Mouse (Mus musculus): ENCODE results near the gene Serpina1a. TPM values are rescaled to one million over a fixed set of nuclear protein-coding genes. Genes with fewer than 3 reads are reported as not detected.
"Not testable (repeated sequence)": the region's sequence is repeated elsewhere in the genome, so short reads cannot be mapped to it uniquely, and the experiment has no call there.

The Serpina1a gene
- total RNA-seq (2021) = not detected
- long read RNA-seq, experiment 1 = 0 reads
- long read RNA-seq, experiment 2, partial matches to known transcripts = 0 of 1 reads
- long read RNA-seq, experiment 2, other reads (novel, unspliced or antisense) = 0 of 1 reads

DNA sequence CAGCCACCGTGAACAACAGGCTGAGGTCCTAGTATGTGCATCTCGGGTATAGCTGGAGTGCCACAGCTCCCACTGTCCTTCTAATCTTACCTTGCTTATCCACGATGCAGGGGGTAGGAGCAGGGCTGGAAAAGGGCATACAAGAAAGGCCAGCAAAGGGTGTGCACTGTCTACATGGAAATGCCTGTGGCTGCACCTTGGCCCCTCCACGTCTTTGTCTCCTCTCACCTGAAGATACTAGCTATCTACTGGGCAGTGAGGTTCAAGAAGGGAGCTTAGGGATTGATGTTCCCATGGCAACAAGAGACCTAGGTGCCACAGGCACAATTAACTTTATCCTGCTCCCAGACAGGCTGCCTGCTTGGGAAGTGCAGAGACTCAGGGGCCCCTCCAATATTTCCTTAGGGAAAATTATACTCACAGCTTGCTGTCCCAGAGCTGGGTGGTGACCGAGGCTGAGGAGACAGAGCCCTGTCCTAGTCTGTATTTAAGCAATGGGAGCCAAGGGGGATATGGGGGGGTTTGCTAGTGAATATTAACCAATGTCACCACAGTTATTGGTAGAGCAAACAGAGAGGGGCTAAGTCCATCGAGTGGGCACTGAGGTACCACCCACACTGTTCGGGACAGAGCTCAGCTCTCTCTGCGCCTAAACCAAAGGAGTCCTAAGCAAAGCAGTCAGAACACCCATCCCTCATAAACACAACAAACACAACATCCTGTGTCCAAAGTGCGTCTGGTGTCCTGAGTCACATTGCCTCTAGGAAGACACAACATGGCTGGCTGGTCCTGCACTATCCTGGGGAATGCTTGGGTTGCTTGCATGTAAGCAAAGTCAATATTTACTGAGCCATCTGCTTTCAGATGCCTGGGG is at the start of gene Serpina1a:
Serpina1a (minus strand) TSS at position 462 of the 874 bp plus-strand sequence.
- DNase-seq; intact Hi-C loops (cut with DNase I; ENCODE audit: low total_unique reads): not testable (repeated sequence)

DNA sequence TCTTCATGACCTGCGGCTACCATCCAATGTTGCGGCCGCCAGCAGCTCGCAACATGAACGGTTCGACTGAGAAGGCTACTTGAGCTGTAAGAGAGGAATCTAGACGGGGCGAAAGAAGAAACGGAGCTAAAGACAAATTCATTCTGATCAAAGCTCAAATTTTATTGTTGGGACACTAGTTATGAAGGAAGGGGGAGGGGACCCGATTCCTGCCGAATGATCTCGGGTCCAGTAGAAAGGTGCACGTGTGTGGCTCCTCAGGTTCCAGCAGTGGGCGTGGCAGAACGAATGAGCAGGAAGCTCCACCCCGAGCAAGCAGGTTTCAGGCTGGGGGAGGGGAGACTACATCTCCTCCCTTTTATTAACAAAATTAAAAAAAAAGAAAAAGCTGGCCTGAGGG is 45.8 kb upstream of the Serpina1a start:
- DNase-seq; intact Hi-C loops (cut with DNase I; ENCODE audit: low total_unique reads): not testable (repeated sequence)

DNA sequence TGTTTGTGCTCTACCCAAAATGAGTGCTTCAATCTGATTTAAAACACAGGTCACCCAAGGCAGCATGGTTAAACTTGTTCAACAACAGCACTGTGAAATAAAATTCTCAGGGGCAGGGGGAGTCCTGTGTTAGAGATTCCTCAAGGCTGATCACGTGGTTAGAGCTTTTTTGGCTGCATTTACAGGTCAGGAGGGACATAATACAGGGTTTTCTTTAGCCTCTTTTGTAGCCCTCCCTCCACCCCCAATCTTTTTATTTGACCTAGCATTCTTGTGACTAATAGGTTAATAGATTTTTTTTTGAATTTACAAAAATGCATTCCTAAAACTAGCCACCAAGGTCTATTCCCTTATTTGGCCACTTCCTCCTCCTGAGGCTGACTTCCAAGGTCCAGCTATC is 44.4 kb upstream of the Serpina1a start:
- intact Hi-C loops (cut with DNase I; ENCODE audit: low total_unique reads); DNase-seq: not testable (repeated sequence)

DNA sequence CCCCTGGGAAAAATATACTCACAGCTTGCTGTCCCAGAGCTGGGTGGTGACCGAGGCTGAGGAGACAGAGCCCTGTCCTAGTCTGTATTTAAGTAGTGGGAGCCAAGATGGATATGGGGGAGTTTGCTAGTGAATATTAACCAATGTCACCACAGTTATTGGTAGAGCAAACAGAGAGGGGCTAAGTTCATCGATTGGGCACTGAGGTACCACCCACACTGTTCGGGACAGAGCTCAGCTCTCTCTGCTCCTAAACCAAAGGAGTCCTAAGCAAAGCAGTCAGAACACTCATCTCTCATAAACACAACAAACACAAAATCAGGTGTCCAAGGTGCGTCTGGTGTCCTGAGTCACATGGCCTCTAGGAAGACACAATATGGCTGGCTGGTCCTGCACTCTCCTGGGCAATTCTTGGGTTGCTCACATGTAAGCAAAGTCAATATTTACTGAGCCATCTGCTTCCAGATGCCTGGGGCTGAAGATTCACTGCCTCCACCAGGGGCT is 41.5 kb upstream of the Serpina1a start, which contains the start of gene Serpina1c:
Serpina1c (minus strand) TSS at position 51 of the 504 bp plus-strand sequence.
- DNase-seq; intact Hi-C loops (cut with DNase I; ENCODE audit: low total_unique reads): not testable (repeated sequence)

DNA sequence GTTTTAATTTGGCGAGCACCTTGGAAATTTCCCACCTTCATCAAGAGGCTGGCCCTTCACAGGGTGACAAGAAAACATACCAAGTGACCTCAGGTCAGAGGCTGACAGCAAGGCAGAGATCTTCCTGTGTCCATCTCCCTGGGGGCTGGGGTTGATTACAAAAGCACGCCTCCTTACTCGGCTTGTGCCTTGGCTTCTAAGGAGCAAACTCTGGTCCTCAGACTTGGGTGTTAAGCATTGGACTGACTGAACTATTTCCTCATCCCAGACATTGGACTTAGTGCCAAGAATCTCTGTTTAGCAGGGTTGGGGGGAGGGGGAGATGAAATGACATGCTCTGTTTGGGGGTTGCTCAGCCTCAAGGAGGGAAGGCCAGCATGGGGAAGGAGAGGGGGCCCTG is 38.6 kb upstream of the Serpina1a start:
- intact Hi-C loops (cut with DNase I; ENCODE audit: low total_unique reads); DNase-seq: not testable (repeated sequence)

DNA sequence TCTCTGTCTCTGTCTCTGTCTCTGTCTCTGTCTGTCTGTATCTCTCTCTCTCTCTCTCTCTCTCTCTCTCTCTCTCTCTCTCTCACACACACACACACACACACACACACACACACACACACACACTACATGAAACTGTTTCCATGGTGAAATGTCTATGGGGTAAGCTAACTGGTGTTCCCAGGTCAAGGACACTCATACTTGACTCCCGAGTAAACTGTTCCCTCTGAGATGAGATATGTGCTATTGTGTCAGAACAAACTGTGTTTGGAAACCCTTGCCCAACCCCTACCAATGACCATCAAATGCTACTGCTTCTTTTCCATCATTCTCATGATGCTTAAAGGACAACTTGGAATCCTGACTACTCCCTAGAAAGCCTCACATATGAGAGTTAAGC is 3.5 kb upstream of the Serpina1a start:
- DNase-seq; intact Hi-C loops (cut with DNase I; ENCODE audit: low total_unique reads): not testable (repeated sequence)

DNA sequence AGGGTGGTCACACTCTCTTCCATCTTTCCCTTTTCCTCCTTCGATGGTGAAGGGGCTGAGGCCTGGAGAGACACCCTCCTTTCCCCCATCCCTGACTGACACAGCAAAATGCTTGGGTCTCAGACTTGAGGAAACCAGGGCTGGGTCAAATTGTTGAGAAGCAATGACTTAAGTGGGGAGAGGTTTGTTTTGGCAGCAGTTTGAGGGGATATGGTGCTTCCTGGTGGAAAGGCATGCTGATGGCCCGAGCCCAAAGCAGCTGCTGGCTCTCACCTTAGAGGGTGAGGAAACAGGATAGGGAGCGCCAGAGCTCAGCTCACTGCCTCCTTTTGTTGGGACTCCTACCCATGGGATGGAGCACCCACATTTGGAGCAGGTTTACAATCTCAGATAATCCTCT is 2.4 kb downstream of the Serpina1a start:
- no peak for DNase-seq
- intact Hi-C loops (cut with DNase I; ENCODE audit: low total_unique reads) = no loop called here

DNA sequence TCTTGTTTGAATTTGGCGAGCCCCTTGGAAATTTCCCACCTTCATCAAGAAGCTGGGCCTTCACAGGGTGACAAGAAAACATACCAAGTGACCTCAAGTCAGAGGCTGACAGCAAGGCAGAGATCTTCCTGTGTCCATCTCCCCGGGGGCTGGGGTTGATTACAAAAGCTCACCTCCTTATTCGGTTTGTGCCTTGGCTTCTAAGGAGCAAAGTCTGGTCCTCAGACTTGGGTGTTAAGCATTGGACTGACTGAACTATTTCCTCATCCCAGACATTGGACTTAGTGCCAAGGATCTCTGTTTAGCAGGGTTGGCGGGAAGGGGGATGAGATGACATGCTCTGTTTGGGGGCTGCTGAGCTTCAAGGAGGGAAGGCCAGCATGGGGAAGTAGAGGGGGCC is 2.8 kb downstream of the Serpina1a start:
- DNase-seq; intact Hi-C loops (cut with DNase I; ENCODE audit: low total_unique reads): not testable (repeated sequence)

DNA sequence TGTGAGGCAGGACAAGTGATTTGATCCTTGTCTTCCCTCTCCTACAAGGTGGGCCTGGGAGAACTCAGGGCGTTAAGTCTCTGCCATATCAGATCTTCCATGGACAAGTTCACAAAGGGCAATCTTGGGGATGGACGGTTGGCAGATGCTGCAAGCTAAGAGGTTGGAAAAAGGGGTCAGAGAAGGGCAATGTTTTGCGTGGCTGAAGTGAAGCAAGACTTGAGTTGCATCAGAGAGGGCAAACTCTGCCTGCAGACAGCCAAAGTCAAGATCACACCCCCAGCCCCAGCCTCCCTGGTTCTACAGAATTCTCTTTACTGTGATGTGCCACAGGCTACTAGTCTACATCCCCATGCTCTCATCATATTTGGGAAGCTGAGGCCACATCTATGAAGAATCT is 3.8 kb downstream of the Serpina1a start:
- intact Hi-C loops (cut with DNase I; ENCODE audit: low total_unique reads); DNase-seq: not testable (repeated sequence)

DNA sequence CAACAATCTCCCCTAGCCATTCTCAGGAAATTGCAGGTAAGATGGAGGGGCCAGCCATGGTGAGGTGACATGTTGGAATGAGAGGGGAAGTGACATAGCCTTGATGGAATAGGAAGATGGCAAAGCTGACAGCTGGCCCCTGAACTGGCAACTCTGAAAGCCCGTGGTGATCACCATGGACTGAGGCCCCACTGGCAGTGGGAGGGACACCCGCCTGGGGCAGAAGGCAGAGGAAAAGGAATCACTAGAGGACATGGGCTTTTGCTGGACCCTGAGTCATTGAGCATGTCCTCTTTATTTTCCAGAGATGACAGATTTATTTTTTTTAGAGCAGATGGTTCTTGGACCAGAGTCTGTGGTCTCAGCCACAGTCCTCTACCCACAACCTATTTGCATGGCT is 10.3 kb downstream of the Serpina1a start:
- intact Hi-C loops (cut with DNase I; ENCODE audit: low total_unique reads); DNase-seq: not testable (repeated sequence)

DNA sequence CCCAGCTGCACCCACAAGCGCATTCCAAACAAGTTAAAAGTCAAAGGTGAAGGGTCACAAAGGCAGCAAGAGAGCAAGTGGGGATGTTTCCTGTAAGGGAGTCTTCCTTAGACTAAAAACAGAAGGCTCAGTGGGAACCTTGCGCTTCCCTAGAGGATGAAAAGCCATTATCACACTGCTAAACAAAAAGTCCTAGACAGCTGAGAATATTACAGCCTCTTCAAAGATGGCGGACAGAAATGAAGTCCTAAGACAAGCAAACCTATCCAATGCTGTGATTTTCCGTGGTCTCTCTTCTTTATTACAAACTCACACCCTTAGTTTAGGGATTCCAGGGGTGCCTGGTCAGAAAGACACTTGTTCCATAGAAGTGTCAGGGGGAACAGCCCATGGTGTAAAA is 33.1 kb downstream of the Serpina1a start, which contains the start of gene Serpina1b:
Serpina1b (minus strand) TSS at position 101 of the 400 bp plus-strand sequence.
- DNase-seq; intact Hi-C loops (cut with DNase I; ENCODE audit: low total_unique reads): not testable (repeated sequence)

DNA sequence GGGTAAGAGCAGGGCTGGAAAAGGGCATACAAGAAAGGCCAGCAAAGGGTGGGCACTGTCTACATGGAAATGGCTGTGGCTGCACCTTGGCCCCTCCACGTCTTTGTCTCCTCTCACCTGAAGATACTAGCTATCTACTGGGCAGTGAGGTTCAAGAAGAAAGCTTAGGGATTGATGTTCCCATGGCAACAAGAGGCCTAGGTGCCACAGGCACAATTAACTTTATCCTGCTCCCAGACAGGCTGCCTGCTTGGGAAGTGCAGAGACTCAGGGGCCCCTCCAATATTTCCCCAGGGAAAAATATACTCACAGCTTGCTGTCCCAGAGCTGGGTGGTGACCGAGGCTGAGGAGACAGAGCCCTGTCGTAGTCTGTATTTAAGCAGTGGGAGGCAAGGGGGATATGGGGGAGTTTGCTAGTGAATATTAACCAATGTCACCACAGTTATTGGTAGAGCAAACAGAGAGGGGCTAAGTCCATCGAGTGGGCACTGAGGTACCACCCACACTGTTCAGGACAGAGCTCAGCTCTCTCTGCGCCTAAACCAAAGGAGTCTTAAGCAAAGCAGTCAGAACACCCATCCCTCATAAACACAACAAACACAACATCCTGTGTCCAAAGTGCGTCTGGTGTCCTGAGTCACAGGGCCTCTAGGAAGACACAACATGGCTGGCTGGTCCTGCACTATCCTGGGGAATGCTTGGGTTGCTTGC is 35.5 kb downstream of the Serpina1a start:
- intact Hi-C loops (cut with DNase I; ENCODE audit: low total_unique reads); DNase-seq: not testable (repeated sequence)

DNA sequence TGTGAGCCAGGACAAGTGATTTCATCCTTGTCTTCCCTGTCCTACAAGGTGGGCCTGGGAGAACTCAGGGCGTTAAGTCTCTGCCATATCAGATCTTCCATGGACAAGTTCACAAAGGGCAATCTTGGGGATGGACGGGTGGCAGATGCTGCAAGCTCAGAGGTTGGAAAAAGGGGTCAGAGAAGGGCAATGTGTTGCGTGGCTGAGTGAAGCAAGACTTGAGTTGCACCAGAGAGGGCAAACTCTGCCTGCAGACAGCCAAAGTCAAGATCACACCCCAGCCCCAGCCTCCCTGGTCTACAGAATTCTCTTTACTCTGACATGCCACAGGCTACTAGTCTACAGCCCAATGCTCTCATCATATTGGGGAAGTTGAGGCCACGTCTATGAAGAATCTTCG is 39.5 kb downstream of the Serpina1a start:
- intact Hi-C loops (cut with DNase I; ENCODE audit: low total_unique reads); DNase-seq: not testable (repeated sequence)

Other genes starting within 250 kb of the Serpina1a start
- not detected for gene Serpina10, start 232.1 kb downstream of the Serpina1a start, total RNA-seq (2021)
- not detected for gene Serpina6, start 206.3 kb downstream of the Serpina1a start, total RNA-seq (2021)
- gene Serpina16, start 187.4 kb downstream of the Serpina1a start, total RNA-seq (2021) = not detected
- gene Serpina1f, start 168.0 kb downstream of the Serpina1a start, total RNA-seq (2021) = not detected
- not detected for gene Serpina1d, start 90.0 kb downstream of the Serpina1a start, total RNA-seq (2021)
- under 1 TPM; 0.29 to 0.53 TPM for gene Serpina1b, start 33.2 kb downstream of the Serpina1a start, total RNA-seq (2021)
- gene Serpina1c, start 41.3 kb upstream of the Serpina1a start, total RNA-seq (2021) = not detected
- not detected for gene Serpina1e, start 95.4 kb upstream of the Serpina1a start, total RNA-seq (2021)
- gene Serpina11, start 126.4 kb upstream of the Serpina1a start, total RNA-seq (2021) = not detected
- not detected for gene Serpina9, start 150.2 kb upstream of the Serpina1a start, total RNA-seq (2021)
- gene Serpina12, start 180.9 kb upstream of the Serpina1a start, total RNA-seq (2021) = not detected
- gene Serpina5, start 237.6 kb upstream of the Serpina1a start, total RNA-seq (2021) = not detected
- gene Serpina3a, start 249.2 kb upstream of the Serpina1a start, total RNA-seq (2021) = not detected